Mouse (Mus musculus) adrenal gland, adult (tissue): Measurements from ENCODE around the gene Zzz3.

Source experiments
- DNase-seq, 2 experiments: peaks; one replicate each; pipeline ENCODE4 v3.0.0; 2022 to 2023; ENCODE audit warnings: low spot score in 1 of 2; ENCODE audit not compliant: inconsistent age in 2 of 2

The Zzz3 gene

DNA sequence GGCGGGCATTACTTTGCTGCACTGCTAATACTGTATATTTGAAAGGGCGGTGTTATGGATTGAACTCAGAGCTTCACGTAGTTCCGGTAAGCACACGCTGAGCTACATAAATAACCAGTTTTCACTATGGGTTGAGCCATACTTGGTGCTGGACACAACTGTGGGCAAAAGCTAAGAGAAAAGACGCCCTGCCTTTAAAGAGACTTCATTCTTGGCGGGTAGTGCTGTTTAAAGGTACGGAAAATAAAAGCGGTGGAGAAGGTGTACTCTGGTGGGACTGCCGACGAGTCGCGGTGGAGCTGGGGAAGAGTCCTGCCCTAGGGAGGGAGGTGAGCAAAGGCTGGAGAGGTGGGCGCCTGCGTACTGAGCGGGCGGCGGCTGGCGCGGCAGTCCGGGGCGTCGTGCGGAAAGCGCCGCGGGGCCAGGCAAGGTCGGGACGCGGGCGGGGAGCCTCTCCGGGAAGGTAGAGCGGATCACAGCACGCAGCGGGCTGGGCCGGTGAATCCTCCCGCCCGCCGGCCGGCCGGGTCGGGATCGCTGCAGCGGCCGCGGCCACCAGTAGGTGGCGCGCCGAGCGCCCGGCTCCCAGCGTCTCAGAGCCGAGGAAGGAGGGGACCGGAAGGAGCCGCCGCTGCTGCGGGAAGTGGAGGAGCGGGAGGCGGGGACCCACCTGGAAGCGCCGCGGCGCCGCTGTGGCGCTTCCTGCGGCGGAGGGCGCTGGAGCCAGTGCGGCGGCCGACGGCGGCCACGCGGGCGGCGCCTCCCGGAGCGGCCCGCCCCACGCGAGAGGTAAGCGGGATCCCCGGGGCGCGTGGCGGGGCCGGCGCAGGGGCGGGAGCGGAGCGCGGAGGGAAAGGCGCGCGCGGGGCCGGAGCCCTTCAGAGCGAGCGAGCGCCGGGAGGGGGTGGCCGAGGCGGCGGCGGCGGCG, at the start of gene Zzz3:
Gene Zzz3 (plus strand): TSS at position 124 of the 928 bp plus-strand sequence.
- peak; percentile 95 to 97 for DNase-seq

DNA sequence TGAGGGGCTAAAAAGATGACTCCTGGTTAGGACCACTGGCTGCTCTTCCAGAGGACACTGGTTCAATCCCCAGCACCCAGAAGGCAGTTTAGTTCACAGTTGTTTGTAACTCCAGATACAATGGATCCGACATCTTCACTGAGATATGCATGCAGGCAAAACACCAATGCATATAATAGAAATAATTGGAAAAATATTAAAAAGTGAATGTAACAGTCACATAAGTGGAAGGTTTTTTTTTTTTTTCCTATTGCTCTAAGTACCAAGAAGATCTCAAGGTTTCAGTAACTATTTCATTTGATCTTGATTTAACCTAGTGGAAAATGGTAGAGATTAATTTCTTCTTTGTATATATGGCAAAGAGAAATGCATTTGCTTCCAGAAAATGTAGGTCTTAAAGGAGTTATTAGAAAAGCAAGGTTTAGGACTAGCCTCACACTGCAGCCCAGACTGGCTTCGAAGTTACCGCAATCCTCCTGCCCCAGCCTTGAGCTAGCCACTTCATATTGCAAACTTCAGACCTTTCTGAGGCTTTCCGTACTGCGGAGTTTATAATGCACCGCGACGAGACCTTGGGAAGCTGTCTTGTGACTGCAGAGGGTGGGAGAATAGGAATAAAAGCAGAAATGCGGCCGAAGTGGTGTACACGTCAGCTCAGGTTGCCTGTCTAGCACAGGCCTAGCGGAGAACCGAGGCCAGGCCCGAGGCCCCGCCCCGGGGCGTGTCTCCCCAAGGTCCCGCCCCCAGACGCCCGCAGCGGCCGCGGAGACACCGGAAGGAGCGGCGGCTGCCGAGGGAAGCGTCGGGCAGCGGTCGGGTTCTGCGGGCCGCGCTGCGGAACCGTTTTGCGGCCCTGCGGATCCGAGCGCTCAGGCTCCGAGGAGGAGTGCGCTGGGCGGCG, 49.3 kb upstream of the Zzz3 start, which contains the start of gene Usp33:
Gene Usp33 (plus strand): TSS at position 747 of the 901 bp plus-strand sequence.
- peak; percentile 97 to 98 for DNase-seq

DNA sequence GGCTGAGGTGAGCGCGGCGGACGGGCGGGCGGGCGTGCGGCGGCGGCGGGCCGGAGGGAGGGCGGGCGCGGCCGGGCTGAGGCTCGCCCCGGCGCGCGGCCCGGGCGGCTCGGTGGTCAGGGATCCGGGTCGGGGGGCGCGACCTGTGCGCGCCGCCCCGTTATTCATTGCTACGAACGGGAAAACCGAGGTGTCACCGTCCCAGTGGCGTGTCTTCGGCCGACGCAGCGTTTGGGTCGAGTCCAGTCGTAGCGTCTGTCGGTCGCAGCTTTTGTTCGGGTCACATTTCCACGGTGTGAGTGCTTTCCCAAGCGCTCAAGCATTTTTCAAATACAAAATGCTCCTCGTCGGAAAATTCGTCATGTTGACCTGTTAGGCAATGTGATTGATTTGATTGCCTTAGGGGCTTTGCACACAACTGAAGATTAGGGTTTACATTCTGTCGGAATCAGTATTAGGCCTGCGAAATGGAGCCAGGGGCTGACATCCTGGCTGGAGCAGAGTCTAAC, 48.6 kb upstream of the Zzz3 start:
- DNase-seq = peak in 1 of 2 experiments; percentile 85

DNA sequence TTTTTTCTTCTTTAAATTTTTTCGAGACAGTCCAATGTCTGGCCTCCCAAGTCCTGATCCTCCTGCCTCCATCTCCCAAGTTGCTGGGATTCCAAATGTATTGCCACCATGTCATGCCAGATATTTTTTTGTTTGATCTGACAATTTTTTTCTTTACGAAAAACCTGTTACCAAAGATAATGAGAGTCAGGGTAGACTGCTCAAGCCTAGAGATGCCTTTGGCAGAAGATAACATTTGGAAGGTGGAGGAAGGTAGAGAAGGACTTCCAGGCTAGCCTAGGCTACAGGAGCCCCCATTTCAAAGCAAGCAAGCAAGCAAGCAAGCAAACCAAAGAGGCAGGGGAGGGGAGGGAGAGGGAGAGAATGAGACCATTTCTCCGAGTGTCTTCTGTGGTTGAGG, 48.0 kb upstream of the Zzz3 start:
- peak in 1 of 2 experiments; percentile 59 for DNase-seq

DNA sequence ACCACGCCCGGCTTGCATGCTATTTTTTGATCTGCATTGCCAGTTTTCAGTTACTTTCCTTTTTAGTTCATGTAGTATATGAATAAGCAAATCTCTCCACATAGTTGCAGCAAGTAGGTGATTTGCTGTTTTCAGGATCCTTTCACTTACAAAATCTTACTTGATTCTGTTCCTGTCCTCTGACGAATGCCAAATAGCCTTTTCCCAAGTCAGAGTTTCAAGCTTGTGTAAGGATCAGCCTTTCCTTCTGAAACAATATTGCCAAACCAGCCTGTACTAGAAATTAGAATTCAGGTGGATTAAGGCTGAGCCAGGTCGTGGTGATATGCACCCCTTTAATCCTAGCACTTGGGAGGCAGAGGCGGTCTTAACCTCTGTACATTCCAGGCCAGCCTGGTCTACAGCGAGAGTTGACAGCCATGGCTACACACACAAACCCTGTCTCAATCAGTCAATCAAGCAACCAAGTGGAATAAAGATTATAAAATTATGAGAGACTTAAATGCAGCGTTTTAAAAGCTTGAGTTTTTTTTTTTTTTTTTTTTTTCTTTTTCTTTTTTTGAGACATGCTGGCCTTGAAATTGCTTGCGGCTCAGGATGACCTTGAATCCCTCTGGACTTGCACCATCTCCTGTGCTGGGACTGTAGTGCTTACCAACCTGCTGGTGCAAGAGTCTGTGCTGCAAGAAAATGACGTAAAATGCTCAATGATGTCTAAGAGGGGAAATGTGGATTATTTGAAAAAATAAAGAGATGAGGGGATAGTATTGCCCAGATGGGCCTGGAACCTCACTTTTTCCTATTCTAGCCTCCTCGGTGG, 47.1 kb upstream of the Zzz3 start:
- DNase-seq = peak; percentile 59 to 69

DNA sequence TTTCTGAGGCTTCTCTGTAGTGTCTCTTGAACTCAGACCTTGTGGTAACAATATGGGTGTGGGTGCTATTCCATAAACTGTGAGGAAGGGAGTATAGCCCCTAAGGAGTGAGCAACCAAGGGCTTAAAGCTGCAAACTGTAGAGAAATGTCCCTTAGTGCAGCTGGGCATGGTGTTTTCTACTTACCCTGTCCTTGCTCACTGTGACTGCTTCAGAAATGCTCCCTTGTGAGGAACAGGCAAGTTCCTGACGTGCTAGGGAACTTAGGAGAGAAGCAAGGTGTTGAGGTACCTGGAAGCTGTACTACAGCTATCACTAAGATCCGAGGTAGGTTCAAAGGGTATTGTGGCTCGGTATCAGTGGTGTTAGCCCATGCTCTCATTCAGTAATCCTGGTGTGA, 44.8 kb upstream of the Zzz3 start:
- peak in 1 of 2 experiments; percentile 51 for DNase-seq

DNA sequence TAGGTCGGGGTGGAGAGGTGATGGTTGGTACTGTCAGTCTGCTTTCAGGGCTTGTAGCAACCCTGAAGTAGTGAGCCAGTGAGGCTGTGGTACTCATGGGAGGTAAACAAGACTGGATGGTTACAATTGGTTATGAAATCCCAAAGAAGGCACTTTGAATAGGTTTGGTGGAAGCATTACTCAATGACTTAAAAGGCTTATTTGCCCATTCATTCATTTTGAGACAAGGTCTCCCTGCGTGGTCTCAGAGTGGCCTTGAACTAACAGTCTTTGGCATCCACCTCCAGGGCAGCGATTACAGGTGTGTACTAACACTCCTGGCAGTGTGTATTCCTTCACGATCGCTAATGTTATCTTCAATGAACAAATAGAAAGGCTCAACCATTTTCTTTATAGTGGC, 44.3 kb upstream of the Zzz3 start:
- peak in 1 of 2 experiments; percentile 70 for DNase-seq

DNA sequence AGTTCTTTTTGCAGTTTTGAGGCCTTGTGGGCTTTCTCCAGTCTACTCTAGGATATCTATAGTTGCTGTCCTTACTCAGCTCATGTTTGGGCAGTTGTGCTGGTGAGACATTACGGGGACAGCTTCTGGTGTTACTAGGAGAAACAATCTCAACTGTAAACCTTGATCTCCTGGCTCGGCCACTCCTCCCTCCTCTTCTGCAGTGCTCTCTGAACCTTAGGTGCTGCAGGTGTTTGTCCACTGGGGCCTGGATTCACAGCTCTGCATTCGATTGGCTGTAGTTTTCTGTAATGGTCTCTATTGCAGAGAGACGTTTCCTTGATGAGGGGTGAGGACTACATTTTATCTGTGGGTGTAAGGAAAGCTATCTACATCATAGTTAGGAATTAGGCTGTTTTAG, 43.0 kb upstream of the Zzz3 start:
- DNase-seq = no peak

DNA sequence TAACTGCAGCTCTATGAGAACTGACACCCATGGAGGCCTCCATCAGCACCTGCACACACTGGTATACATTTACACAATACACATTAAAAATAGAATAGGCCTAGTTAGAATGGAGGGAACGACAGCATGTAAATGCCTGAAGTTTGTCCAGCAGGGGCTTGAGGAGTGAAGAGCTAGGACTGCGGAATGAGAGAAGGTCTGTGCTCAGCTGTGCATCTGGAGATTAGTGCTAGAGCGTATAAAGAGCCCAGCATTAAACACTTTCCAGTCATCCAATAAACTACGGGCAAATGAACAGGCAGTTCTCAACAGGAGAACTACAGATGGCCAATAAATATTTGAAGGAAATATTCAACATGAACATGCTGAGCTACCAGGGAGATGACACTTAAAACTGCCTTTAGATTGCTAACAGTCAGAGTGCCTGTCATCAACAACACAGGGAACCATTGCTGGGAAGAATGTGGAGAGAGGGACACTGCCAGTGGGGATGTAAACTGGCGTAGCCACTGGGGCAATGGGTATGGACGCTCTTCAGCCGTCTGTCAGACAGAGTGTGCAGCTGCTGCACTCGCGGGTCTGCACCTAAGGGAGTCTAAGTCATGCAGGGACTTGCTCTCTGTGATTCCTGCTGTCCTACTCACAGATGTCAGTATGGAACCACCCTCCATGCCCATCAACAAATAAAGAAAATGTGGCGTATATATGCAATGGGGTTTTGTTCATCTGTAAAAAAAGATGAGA, 41.7 kb upstream of the Zzz3 start:
- no peak for DNase-seq

DNA sequence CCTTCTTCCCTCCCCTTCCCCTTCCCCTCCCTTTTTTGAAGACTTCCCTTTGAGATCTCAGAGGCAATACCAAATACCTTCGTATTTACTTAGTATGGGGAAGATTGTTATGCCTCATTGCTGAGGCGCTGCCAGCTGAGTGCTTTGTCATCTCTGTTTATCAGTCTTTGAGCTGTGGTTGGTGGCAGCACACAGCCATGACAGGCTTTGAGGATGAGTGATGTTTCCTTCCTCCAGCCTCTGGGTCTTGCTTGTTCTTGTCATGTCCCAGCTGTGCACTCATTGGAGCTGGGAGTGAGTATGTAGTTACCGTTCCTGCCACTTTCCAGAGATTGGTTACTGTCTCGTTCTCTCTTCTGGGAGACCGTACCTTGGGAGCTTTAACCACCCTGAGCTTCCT, 39.9 kb upstream of the Zzz3 start:
- DNase-seq = peak; percentile 75 to 79

DNA sequence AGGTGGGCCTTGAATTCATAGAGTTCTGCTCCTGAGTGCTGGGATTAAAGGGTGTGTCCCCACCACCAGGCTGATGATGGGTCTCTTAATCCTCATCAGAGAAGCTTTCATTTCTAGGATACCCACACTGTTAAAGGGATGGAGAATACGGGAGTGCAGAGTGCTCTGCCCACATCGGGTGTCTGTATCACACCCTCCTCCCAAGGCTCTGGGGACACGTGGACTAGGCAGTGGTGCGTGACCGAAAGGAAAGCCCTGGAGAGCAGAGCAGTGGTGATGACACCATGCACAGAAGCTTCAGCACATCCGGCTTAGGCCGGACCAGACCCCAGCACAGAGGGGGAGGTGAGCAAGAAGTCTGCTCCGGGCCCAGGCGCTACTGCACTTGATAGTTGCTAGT, 38.5 kb upstream of the Zzz3 start:
- no peak for DNase-seq

DNA sequence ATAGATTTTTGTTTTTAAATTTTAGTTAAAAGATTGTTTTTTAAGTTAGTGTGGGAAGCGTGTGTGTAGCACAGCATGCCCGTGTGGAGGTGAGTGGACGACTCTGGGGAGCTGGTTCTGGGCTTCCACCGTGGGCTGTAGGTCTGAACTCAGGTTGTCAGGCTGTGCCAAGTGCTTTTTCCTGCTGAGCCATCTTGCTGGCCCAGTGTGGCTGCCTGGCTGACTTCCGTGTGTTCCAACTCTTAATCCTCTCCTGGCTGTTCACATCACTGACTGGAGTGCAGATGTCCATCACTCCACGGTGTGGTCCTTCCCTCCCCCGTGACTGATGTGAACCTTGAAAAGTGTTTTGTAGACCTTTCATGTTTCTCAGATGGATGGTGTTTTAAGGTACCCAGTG, 36.1 kb upstream of the Zzz3 start:
- DNase-seq = no peak

DNA sequence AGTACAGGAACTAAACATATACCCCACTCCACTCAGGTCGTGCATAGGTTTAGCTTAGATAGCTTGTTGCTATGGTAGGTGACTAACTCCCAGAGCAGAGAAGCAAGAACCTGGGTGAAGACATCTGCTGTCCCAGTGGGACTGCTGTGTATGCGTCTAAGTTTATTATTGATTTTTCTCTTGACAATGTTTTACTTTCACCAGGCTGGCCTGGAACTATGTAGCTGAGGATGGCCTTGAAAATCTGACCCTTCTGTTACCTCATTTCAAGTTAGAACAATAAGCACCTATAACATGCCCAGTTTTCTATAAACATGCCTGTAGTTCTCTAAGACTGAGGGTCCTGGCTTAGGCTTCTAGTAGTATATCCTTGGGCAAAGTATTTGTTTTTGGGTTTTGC, 31.1 kb upstream of the Zzz3 start:
- DNase-seq = no peak

DNA sequence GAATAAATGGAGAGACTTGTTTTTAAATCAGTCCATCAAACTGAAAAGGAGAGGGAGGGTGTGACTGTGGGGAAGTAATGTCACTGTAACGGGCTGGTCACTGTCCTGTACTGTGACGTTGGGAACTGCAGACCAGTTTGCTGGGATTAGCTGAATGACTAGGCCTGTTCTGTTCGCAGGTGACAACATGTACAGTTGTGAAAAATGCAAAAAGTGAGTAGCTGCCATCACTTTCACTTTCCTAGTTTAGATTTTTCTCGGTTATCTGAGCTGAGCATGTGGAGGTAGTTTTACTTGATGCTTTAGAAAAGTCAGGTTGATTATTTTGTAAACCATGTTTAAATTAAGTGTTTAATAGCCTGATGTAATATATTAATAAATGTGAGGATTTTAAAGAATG, 19.2 kb upstream of the Zzz3 start:
- DNase-seq = no peak

DNA sequence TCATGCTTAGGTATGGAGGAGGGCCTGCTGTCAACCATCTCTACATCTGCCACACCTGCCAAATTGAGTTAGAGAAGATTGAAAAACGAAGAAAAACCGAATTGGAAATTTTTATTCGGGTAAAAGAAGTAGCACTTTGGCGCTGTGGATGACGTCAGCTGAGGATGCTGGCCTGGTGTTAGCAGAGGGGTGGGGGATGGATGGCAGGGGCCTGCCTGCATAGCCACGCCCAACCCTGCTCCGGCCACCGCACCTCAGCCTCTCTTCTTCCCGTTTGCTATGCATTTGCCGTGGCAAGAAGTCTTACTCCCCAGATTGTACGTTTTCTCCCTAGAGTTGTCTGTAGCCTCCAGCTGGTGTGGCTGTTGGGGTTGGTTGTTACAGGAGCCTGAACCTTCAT, 11.2 kb upstream of the Zzz3 start:
- no peak for DNase-seq

DNA sequence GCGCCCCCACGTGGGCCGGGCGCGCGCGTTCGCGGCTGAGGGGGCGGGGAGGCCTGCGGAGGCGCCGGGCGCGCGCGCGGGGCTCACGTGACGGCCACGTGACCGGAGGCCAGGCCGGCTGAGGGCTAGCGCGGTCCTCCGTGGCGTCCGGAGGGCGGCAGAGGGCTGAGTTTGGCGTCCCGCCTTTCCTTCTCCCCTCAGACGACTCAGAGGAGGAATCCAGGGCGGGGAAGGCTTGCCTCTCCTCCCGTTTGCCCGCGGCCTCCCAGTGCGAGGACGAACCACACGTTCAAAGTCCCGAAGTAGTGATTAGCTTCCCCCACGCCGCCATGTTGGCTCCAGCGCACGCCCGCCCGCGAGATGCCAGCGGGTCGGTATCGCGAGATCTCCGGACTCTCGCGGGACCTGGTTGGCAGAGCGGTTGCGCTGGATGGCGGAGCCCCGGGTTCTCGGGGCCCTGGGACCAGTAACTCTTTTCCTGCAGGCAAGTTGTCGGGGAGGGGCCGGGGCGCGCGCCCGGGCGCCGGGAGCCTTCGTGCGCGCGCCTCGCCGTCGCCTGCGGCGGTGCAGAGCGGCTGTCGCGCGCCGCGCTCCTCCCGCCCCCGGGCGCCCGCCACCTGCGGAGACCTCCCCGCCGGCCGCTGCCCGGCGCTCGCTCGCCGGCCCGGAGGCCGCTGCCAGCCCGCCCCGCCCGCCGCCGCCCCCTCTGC, 1.2 kb downstream of the Zzz3 start:
- DNase-seq = peak; percentile 98 to 100

DNA sequence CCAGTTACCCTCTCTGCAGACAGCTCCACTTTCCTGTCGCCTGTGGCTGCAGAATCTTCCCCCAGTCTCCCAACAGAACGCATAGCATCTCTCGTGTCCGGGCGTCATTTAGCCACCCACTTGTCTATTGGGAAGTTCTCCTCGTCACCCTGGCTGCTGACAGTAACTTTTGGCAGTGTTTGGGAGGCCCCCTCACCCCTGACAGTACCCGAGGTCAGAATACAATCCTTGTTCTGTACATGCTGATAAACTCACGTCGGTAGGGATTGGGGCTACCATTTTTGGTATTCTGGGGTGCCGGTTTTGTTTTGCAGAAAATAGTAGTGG, 1.7 kb downstream of the Zzz3 start:
- DNase-seq = no peak

DNA sequence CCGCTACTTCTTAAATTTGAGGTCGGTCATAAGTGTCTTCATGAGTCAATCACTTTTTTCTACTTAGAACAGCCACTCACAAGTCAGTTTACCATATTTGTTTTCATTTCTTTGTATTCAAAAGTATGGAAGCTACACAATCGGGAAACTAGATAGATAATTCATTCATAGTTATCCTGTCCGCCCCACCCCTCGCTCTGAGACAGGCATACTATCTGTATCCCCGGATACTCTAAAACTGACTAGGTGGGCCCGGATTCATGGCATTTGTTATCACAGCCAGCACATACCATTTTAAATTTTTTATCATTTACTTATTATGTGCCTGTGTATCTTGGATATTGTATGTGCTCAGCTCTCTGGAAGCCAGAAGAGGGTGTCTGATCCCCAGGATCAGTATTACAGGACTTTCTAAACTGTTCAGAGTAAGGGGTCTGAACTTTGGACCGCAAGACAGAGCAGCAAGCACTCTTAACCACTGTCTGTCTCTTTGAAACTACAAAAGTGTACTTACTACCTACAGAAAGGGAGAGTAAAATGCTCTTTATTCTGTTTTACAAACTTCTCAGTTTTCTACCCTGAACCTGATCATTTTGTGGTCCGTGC, 2.2 kb downstream of the Zzz3 start:
- DNase-seq = no peak

DNA sequence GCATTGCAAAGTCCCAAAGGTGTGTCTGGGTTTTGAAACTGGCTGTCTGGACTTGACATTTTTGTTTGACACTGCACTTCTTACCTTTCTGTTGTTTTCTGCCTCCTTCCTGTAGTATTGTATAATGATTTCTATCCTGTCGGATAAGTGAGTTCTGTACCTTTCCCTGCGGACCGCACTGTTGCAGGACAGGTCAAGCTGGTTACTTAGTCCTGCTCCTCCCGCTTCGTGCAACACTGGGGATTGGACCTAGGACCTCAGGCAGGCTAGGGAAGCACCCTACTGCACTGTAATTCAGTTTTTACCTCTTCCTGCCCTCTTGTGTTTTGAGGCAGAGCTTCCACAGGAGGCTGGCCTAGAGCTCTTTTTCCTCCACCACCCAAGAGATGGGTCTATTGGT, 5.2 kb downstream of the Zzz3 start:
- DNase-seq = no peak
